Mouse (Mus musculus) neural tube, embryonic 15.5 days (tissue): ENCODE data around the gene Olfr54. TPM values are rescaled to one million over a fixed set of nuclear protein-coding genes. Genes with fewer than 3 reads are reported as not detected.
"Not testable (repeated sequence)": the region's sequence is repeated elsewhere in the genome, so short reads cannot be mapped to it uniquely, and the experiment has no call there.

Experiments used
- ATAC-seq: fragments of 200-750 bp; cut with Nextera tagmentation; 2 replicates; pipeline ENCODE4 v1.8.0; 2017; ENCODE audit warnings: mild to moderate bottlenecking, moderate TSS enrichment, moderate library complexity; ENCODE audit not compliant: low FRiP score
- H3K27ac ChIP-seq: fragments of 300-500 bp; sonication (generic); replicated peaks from 2 replicates; pipeline ENCODE4 v1.5.1; 2015; ENCODE audit warnings: mild to moderate bottlenecking, inconsistent platforms
- H3K27me3 ChIP-seq: fragments of 300-500 bp; sonication (generic); replicated peaks from 2 replicates; pipeline ENCODE4 v1.6.1; 2015; ENCODE audit warnings: inconsistent platforms
- H3K36me3 ChIP-seq: fragments of 300-500 bp; sonication (generic); 2 replicates; pipeline ENCODE4 v1.6.1; 2015; ENCODE audit warnings: inconsistent platforms
- H3K4me1 ChIP-seq: fragments of 300-500 bp; sonication (generic); 2 replicates; pipeline ENCODE4 v1.6.1; 2015; ENCODE audit warnings: inconsistent platforms
- H3K4me2 ChIP-seq: fragments of 300-500 bp; sonication (generic); 2 replicates; pipeline ENCODE4 v1.6.1; 2015; ENCODE audit warnings: inconsistent platforms, mild to moderate bottlenecking, moderate library complexity
- H3K4me3 ChIP-seq: fragments of 300-500 bp; sonication (generic); replicated peaks from 2 replicates; pipeline ENCODE4 v1.5.1; 2015; ENCODE audit warnings: mild to moderate bottlenecking, inconsistent platforms
- H3K9ac ChIP-seq: fragments of 300-500 bp; sonication (generic); replicated peaks from 2 replicates; pipeline ENCODE4 v1.6.1; 2015; ENCODE audit warnings: mild to moderate bottlenecking, inconsistent platforms
- H3K9me3 ChIP-seq: fragments of 300-500 bp; sonication (generic); replicated peaks from 2 replicates; pipeline ENCODE4 v1.6.1; 2016; ENCODE audit warnings: inconsistent platforms
- WGBS: fragments of 180-500 bp; shearing (Covaris S2); methylation state at CpG from one replicate; pipeline ENCODE4 v1.1.7; 2015; ENCODE audit warnings: mixed read lengths; 5-methylcytosine and 5-hydroxymethylcytosine counted together
- polyA plus RNA-seq: library from polyadenylated mRNA; unstranded; fragments of >200 nt; fragmentation: Nextera tagmentation; extraction: Ambion mirVana; gene quantifications from 2 replicates; pipeline ENCODE4 v1.2.1, GENCODE M21; 2015

Gene Olfr54
- polyA plus RNA-seq, 1 experiment from 2014 or later = not detected

GRCm38 (mm10) chr11:51035951-51036350 lies 21.9 kb downstream of the Olfr54 start:
- 87% methylated on average over 2 of the region's 2 CpGs for WGBS
- ATAC-seq = no peak

GRCm38 (mm10) chr11:51044776-51045175 lies 30.7 kb downstream of the Olfr54 start:
- H3K9ac ChIP-seq, H3K4me2 ChIP-seq, H3K36me3 ChIP-seq, H3K4me3 ChIP-seq, H3K27me3 ChIP-seq, H3K27ac ChIP-seq, H3K4me1 ChIP-seq, ATAC-seq, H3K9me3 ChIP-seq: not testable (repeated sequence)
- 70% methylated on average over 3 of the region's 3 CpGs for WGBS

More at GRCm38 (mm10) chr11:51035951-51036350, 21.9 kb downstream of the Olfr54 start:
- H3K27me3 ChIP-seq = no peaks in the 10 kb centered on the region
- H3K4me2 ChIP-seq = no peak overlapping the region
- H3K9me3 ChIP-seq = no peaks in the 10 kb centered on the region
- no peak overlapping the region for H3K4me3 ChIP-seq
- no peak overlapping the region for H3K9ac ChIP-seq
- H3K36me3 ChIP-seq = no peaks in the 10 kb centered on the region
- no peak overlapping the region for H3K27ac ChIP-seq
- H3K4me1 ChIP-seq = no peaks in the 10 kb centered on the region

GRCm38 (mm10) chr11:51047809-51048208 lies 33.8 kb downstream of the Olfr54 start, which contains the start of gene Olfr1375:
Gene Olfr1375, plus strand, starts transcription at chr11:51048109.
- H3K9ac ChIP-seq, ATAC-seq, H3K27me3 ChIP-seq, H3K4me1 ChIP-seq, H3K36me3 ChIP-seq, H3K4me3 ChIP-seq, H3K27ac ChIP-seq, H3K4me2 ChIP-seq, H3K9me3 ChIP-seq: not testable (repeated sequence)
- WGBS = 88% methylated on average over 3 of the region's 3 CpGs

GRCm38 (mm10) chr11:51051678-51052077 lies 37.6 kb downstream of the Olfr54 start:
- Histone ChIP-seq H3K27ac (no peak overlapping the region), H3K4me3 (no peak overlapping the region), H3K9me3 (no peaks in the 10 kb centered on the region), H3K4me1 (no peaks in the 10 kb centered on the region), H3K36me3 (no peaks in the 10 kb centered on the region), H3K9ac (no peak overlapping the region), H3K27me3 (no peaks in the 10 kb centered on the region), H3K4me2 (no peak overlapping the region)
- WGBS = 63% methylated on average over 2 of the region's 2 CpGs
- no peak for ATAC-seq

- Histone ChIP-seq H3K9me3 (no peaks in the 10 kb centered on the region), H3K27me3 (no peaks in the 10 kb centered on the region), H3K36me3 (no peaks in the 10 kb centered on the region), H3K4me1 (no peaks in the 10 kb centered on the region), H3K4me3 (no peak overlapping the region), H3K9ac (no peak overlapping the region), H3K27ac (no peak overlapping the region), H3K4me2 (no peak overlapping the region)
- WGBS = 55% methylated on average over 3 of the region's 3 CpGs
- ATAC-seq = no peak
Measured at GRCm38 (mm10) chr11:51053230-51053629, 39.2 kb downstream of the Olfr54 start.

GRCm38 (mm10) chr11:51059151-51059571 lies 45.1 kb downstream of the Olfr54 start, which contains the start of gene Zfp354a:
Gene Zfp354a, plus strand, starts transcription at chr11:51059257.
- no peaks in the 10 kb centered on the region for H3K27me3 ChIP-seq
- peak; percentile 95 for ATAC-seq
- 0% methylated on average over 32 of the region's 32 CpGs for WGBS

GRCm38 (mm10) chr11:51059640-51060039 lies 45.6 kb downstream of the Olfr54 start:
- peak; percentile 64; the same call in 1 of the 2 replicates for ATAC-seq
- H3K9me3 ChIP-seq = no peaks in the 10 kb centered on the region
- peak overlapping the region; percentile 67 for H3K4me3 ChIP-seq
- peaks cover 28% of the 10 kb centered on the region for H3K36me3 ChIP-seq
- 0 out of 2 replicates have a peak overlapping the region, but pooled peaks have one; percentile 69 for H3K27ac ChIP-seq
- 17% methylated on average over 14 of the region's 14 CpGs for WGBS
- H3K27me3 ChIP-seq = no peaks in the 10 kb centered on the region
- H3K9ac ChIP-seq = peak overlapping the region; percentile 74
- H3K4me1 ChIP-seq = peaks cover 17% of the 10 kb centered on the region
- H3K4me2 ChIP-seq = peak overlapping the region; percentile 60

More at GRCm38 (mm10) chr11:51059151-51059571, 45.1 kb downstream of the Olfr54 start, which contains the start of gene Zfp354a:
- Histone ChIP-seq H3K4me2 (peak within 1 kb of the TSS; percentile 60), H3K36me3 (peaks cover 24% of the 10 kb centered on the region; the same call in 1 of the 2 replicates), H3K4me3 (peak within 1 kb of the TSS; percentile 67), H3K9me3 (no peaks in the 10 kb centered on the region), H3K27ac (peak within 1 kb of the TSS; percentile 69), H3K4me1 (peaks cover 17% of the 10 kb centered on the region), H3K9ac (peak within 1 kb of the TSS; percentile 74)

- H3K9ac ChIP-seq = no peak overlapping the region
- 97% methylated on average over 6 of the region's 6 CpGs for WGBS
- ATAC-seq = no peak
- peaks cover 17% of the 10 kb centered on the region for H3K4me1 ChIP-seq
- H3K4me3 ChIP-seq = no peak overlapping the region
- H3K4me2 ChIP-seq = no peak overlapping the region
- H3K9me3 ChIP-seq = no peaks in the 10 kb centered on the region
- no peaks in the 10 kb centered on the region for H3K27me3 ChIP-seq
- H3K36me3 ChIP-seq = peaks cover 41% of the 10 kb centered on the region
- no peak overlapping the region for H3K27ac ChIP-seq
Measured at GRCm38 (mm10) chr11:51060981-51061380, 46.9 kb downstream of the Olfr54 start.

- H3K4me1 ChIP-seq = peaks cover 17% of the 10 kb centered on the region
- H3K4me2 ChIP-seq = no peak overlapping the region
- no peaks in the 10 kb centered on the region for H3K9me3 ChIP-seq
- H3K4me3 ChIP-seq = no peak overlapping the region
- 93% methylated on average over 7 of the region's 7 CpGs for WGBS
- H3K36me3 ChIP-seq = peaks cover 64% of the 10 kb centered on the region
- no peak for ATAC-seq
- H3K9ac ChIP-seq = no peak overlapping the region
- H3K27me3 ChIP-seq = no peaks in the 10 kb centered on the region
- H3K27ac ChIP-seq = no peak overlapping the region
Measured at GRCm38 (mm10) chr11:51063276-51063675, 49.2 kb downstream of the Olfr54 start.

- Histone ChIP-seq H3K9ac (no peak overlapping the region), H3K4me3 (no peak overlapping the region), H3K27me3 (no peaks in the 10 kb centered on the region), H3K36me3 (peaks cover 70% of the 10 kb centered on the region), H3K9me3 (0 out of 2 replicates have a peak, but pooled peaks cover 4% of the 10 kb centered on the region), H3K27ac (no peak overlapping the region), H3K4me2 (no peak overlapping the region), H3K4me1 (peaks cover 17% of the 10 kb centered on the region)
- ATAC-seq = no peak
- 98% methylated on average over 8 of the region's 8 CpGs for WGBS
Measured at GRCm38 (mm10) chr11:51063841-51064240, 49.8 kb downstream of the Olfr54 start.
